Mouse (Mus musculus) olfactory bulb, adult 2 months (tissue): Measurements from ENCODE around the gene D630039A03Rik.

Experiments used
- CTCF ChIP-seq: fragments of 200-500 bp; IDR thresholded peaks from 2 replicates; pipeline ENCODE4 v1.5.1; 2012; ENCODE audit warnings: low read depth, mild to moderate bottlenecking, low read length, moderate library complexity; ENCODE audit not compliant: insufficient read depth
- POLR2A ChIP-seq: fragments of 200-500 bp; IDR thresholded peaks from 2 replicates; pipeline ENCODE4 v1.6.1; 2012; ENCODE audit warnings: mild to moderate bottlenecking, low read depth, low read length, moderate library complexity; ENCODE audit not compliant: insufficient read depth

DNA sequence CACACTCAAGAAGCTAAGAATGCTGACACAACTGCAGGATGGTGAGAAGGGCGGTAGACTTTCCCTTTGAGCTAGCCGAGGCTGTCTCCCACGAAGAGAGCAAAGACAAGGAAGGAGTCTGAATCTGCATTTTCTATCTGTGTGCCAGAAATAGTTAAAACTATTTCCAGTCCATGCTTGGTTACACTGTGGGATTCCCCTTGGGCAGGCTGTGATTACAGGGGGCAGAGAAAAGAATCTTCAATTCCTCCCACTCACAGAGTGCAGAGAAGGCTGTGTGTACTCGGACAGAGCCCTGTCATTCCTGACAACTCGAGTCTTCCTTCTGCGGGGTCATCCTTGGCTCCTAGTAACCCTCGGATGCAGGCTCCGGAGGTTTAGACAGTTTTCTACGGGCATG, 49.1 kb downstream of the D630039A03Rik start:
- TF ChIP-seq CTCF (no peak), POLR2A (no peak)
